Mouse (Mus musculus) liver, embryonic 11.5 days (tissue): ENCODE measurements around the gene Fam167b. TPM values are rescaled to one million over a fixed set of nuclear protein-coding genes. Genes with fewer than 3 reads are reported as not detected.
"Not testable (repeated sequence)": the region's sequence is repeated elsewhere in the genome, so short reads cannot be mapped to it uniquely, and the experiment has no call there.

ENCODE experiments used
- ATAC-seq: fragments of 200-750 bp; cut with Nextera tagmentation; replicated peaks from 2 replicates; pipeline ENCODE4 v1.8.0; 2017; ENCODE audit warnings: moderate number of reproducible peaks, mild to moderate bottlenecking, moderate TSS enrichment, moderate library complexity; ENCODE audit not compliant: low FRiP score
- DNase-seq: peaks from one replicate; pipeline ENCODE4 v3.0.0-alpha.2; 2017; ENCODE audit warnings: low spot score
- H3K27ac ChIP-seq: fragments of 300-500 bp; sonication (generic); 2 replicates; pipeline ENCODE4 v1.5.1; 2014; ENCODE audit warnings: mild to moderate bottlenecking, low read depth, low read length, control low read depth
- H3K27me3 ChIP-seq: fragments of 300-500 bp; sonication (generic); replicated peaks from 2 replicates; pipeline ENCODE4 v1.6.1; 2014; ENCODE audit warnings: low read length, mixed read lengths; ENCODE audit not compliant: control insufficient read depth, insufficient read depth
- H3K36me3 ChIP-seq: fragments of 300-500 bp; sonication (generic); 2 replicates; pipeline ENCODE4 v1.6.1; 2014; ENCODE audit warnings: mild to moderate bottlenecking, low read length, moderate library complexity, mixed read lengths; ENCODE audit not compliant: control insufficient read depth, insufficient read depth
- H3K4me1 ChIP-seq: fragments of 300-500 bp; sonication (generic); replicated peaks from 2 replicates; pipeline ENCODE4 v1.6.1; 2014; ENCODE audit warnings: low read length, mixed read lengths; ENCODE audit not compliant: control insufficient read depth, insufficient read depth
- H3K4me2 ChIP-seq: fragments of 300-500 bp; sonication (generic); 2 replicates; pipeline ENCODE4 v1.6.1; 2014; ENCODE audit warnings: mild to moderate bottlenecking, control low read depth, moderate library complexity
- H3K4me3 ChIP-seq: fragments of 300-500 bp; sonication (generic); 2 replicates; pipeline ENCODE4 v1.5.1; 2014; ENCODE audit warnings: low read depth, low read length, control low read depth
- H3K9ac ChIP-seq: fragments of 300-500 bp; sonication (generic); 2 replicates; pipeline ENCODE4 v1.6.1; 2014; ENCODE audit warnings: low read depth, low read length, control low read depth
- H3K9me3 ChIP-seq: fragments of 300-500 bp; sonication (generic); 2 replicates; pipeline ENCODE4 v1.6.1; 2016; ENCODE audit warnings: low read length, inconsistent platforms, mixed read lengths; ENCODE audit not compliant: control insufficient read depth
- WGBS: fragments of 180-500 bp; shearing (Covaris S2); extraction: QIAGEN DNeasy Blood & Tissue Kit; methylation state at CpG from one replicate; pipeline ENCODE4 v1.1.7; 2014; 5-methylcytosine and 5-hydroxymethylcytosine counted together
- polyA plus RNA-seq: library from polyadenylated mRNA; unstranded; fragments of >200 nt; fragmentation: Nextera tagmentation; extraction: Ambion mirVana; gene quantifications from 2 replicates; pipeline ENCODE4 v1.2.1, GENCODE M21; 2014

Fam167b gene
- polyA plus RNA-seq, 1 experiment from 2014 or later, result 9.3 TPM

DNA sequence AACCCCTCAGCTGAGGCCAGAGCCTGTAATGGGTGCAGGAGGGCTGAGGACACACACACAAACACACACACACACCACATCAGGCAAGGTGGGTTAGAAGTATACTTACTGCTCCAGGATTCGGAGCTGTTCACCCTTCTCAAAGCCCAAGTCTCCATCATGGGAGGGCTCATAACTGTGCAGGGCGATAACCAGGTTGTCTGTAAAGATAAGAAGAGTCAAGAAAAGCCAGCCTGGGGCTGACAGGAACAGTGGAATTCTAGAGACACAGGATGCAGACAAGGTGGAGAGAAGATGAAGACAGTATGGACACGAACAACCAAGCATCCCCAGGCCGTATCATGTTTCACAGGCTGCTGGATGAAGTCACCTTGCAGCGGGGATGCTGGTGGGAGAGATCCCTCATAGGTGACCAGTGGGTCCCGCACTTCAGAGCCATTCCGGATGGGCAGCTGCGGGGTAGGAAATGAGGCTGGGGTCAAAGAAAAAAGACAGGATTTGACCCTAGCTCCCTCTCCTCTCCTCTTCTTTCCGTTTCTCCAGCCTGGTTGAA lies 21.0 kb downstream of the Fam167b start:
- 0 out of 2 replicates have a peak, but pooled peaks cover 3% of the 10 kb centered on the region for H3K27me3 ChIP-seq
- no peaks in the 10 kb centered on the region for H3K36me3 ChIP-seq
- H3K4me2 ChIP-seq, result peak overlapping the region; percentile 78
- DNase-seq (no peak), ATAC-seq (peak; percentile 82)
- WGBS, result 60% methylated on average over 9 of the region's 9 CpGs
- peak overlapping the region; percentile 37 for H3K9ac ChIP-seq
- H3K4me3 ChIP-seq, result peak overlapping the region; percentile 39
- H3K9me3 ChIP-seq, result no peaks in the 10 kb centered on the region
- H3K4me1 ChIP-seq, result peaks cover 16% of the 10 kb centered on the region
- H3K27ac ChIP-seq, result peak overlapping the region; percentile 64

- Histone ChIP-seq H3K27me3 (0 out of 2 replicates have a peak, but pooled peaks cover 3% of the 10 kb centered on the region), H3K4me1 (peaks cover 16% of the 10 kb centered on the region), H3K4me2 (peak overlapping the region; percentile 78), H3K36me3 (no peaks in the 10 kb centered on the region), H3K9me3 (no peaks in the 10 kb centered on the region), H3K27ac (peak overlapping the region; percentile 64), H3K4me3 (peak overlapping the region; percentile 39), H3K9ac (peak overlapping the region; percentile 37)
- DNase-seq, result peak; percentile 90
- peak; percentile 75 for ATAC-seq
- 9% methylated on average over 32 of the region's 33 CpGs for WGBS
Measured at GRCm38 (mm10) chr4:129556532-129557223, 21.7 kb downstream of the Fam167b start.

GRCm38 (mm10) chr4:129555862-129556531 lies 22.4 kb downstream of the Fam167b start:
- Histone ChIP-seq H3K27me3 (0 out of 2 replicates have a peak, but pooled peaks cover 3% of the 10 kb centered on the region), H3K4me3 (peak overlapping the region; percentile 39), H3K36me3 (no peaks in the 10 kb centered on the region), H3K9ac (peak overlapping the region; percentile 0), H3K9me3 (no peaks in the 10 kb centered on the region), H3K27ac (no peak overlapping the region), H3K4me1 (peaks cover 14% of the 10 kb centered on the region), H3K4me2 (peak overlapping the region; percentile 78)
- DNase-seq (no peak), ATAC-seq (peak; percentile 28; the same call in 1 of the 2 replicates)
- under 1% methylated on average over 24 of the region's 24 CpGs for WGBS

DNA sequence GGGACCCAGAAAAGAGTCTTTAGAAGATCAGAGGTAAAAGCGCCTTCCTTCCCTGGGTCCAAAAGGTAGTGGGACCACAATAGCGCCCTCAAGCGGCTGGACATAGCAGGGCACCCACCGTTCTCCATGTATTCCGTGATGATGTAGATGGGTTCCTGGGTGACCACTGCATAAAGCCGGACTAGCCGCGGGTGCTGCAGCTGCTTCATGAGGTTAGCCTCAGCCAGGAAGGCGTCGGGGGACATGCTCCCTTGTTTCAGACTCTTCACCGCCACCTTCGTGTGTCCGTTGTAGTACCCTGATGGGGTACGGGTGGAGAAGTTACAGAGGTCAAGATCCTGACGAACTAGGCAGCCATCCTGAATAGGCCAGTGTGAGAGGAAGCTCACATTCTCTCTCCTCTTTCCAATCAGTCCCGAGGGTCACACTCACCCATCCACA lies 22.9 kb downstream of the Fam167b start:
- Histone ChIP-seq H3K4me2 (peak overlapping the region; percentile 78), H3K27me3 (0 out of 2 replicates have a peak, but pooled peaks cover 3% of the 10 kb centered on the region), H3K36me3 (no peaks in the 10 kb centered on the region), H3K9ac (no peak overlapping the region; the same call in 1 of the 2 replicates), H3K4me3 (peak overlapping the region; percentile 39), H3K27ac (no peak overlapping the region), H3K9me3 (no peaks in the 10 kb centered on the region), H3K4me1 (peaks cover 14% of the 10 kb centered on the region)
- 2% methylated on average over 16 of the region's 16 CpGs for WGBS
- peak; percentile 62 for DNase-seq
- ATAC-seq, result no peak; the same call in 1 of the 2 replicates

DNA sequence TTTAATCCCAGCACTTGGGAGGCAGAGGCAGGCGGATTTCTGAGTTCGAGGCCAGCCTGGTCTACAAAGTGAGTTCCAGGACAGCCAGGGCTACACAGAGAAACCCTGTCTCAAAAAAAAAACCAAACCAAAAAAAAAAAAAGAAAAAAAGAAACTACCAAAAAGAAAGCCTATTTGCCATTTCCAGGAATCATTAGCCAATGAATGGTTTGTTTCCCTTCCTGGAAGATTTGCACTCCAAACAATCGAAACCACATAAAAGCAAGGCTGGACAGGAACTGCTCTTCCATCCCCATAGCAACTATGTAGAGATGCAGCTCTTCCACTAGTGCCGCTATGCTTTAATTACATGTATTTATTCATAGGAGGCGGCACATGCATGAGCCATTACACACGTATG lies 23.8 kb downstream of the Fam167b start:
- H3K9ac ChIP-seq, H3K27ac ChIP-seq, ATAC-seq, H3K4me2 ChIP-seq, H3K27me3 ChIP-seq, H3K36me3 ChIP-seq, DNase-seq, H3K9me3 ChIP-seq, H3K4me3 ChIP-seq: not testable (repeated sequence)
- peaks cover 14% of the 10 kb centered on the region for H3K4me1 ChIP-seq
- 84% methylated on average over 6 of the region's 6 CpGs for WGBS

DNA sequence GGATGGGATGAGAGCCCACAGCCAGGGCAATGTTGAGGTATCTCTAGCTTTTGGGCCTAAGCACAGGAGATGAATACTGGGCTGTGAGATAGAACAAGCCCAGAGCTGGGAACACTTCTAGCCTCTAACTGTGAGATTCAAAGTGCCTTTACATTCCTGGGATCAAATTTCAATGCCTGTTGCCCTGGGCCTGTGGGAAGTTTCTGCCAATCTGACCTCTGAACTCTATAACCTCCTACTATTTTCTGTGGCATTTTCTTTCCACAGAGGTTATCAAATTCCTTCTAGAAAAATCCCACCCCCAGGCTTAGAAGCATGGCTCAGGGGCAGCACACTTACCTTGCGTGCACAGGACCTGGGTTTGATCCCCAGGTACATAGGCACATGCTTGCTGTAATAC lies 28.1 kb downstream of the Fam167b start:
- 62% methylated on average over 1 of the region's 1 CpGs for WGBS

GRCm38 (mm10) chr4:129549306-129549705 lies 29.0 kb downstream of the Fam167b start:
- Histone ChIP-seq H3K9ac (no peak overlapping the region), H3K4me2 (no peak overlapping the region), H3K9me3 (no peaks in the 10 kb centered on the region), H3K27me3 (no peaks in the 10 kb centered on the region), H3K27ac (no peak overlapping the region), H3K36me3 (no peaks in the 10 kb centered on the region), H3K4me1 (peaks cover 3% of the 10 kb centered on the region; the same call in 1 of the 2 replicates), H3K4me3 (no peak overlapping the region)
- DNase-seq, result no peak
- ATAC-seq, result no peak
- 74% methylated on average over 2 of the region's 2 CpGs for WGBS

More for the DNA sequence above, 28.1 kb downstream of the Fam167b start:
- Histone ChIP-seq H3K9me3 (no peaks in the 10 kb centered on the region), H3K4me3 (no peak overlapping the region), H3K27me3 (no peaks in the 10 kb centered on the region), H3K27ac (no peak overlapping the region), H3K4me2 (no peak overlapping the region), H3K4me1 (no peaks in the 10 kb centered on the region; the same call in none of the 2 replicates), H3K36me3 (no peaks in the 10 kb centered on the region), H3K9ac (no peak overlapping the region)
- ATAC-seq (no peak), DNase-seq (no peak)

DNA sequence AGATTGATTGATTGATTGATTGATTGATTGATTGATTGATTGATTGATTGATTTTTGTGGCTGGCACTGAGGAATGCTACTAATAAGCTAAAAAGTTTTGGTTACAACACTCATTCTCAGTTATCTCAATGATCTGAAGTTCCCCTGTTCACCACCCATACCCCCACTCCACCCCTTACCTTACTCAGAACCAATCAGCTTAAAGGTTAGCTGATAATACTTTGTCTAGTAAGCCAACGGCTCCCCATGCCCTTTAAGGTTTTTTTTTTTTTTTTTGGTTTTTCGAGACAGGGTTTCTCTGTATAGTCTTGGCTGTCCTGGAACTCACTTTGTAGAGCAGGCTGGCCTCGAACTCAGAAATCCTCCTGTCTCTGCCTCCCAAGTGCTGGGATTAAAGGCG lies 30.7 kb downstream of the Fam167b start:
- not testable (repeated sequence) for H3K4me2 ChIP-seq, ATAC-seq, H3K4me1 ChIP-seq, H3K36me3 ChIP-seq, H3K27ac ChIP-seq, H3K9me3 ChIP-seq, H3K9ac ChIP-seq, DNase-seq, H3K4me3 ChIP-seq, H3K27me3 ChIP-seq
- WGBS, result 74% methylated on average over 4 of the region's 4 CpGs
